Mouse (Mus musculus) erythroblast, embryonic 14.5 days (primary cell): ENCODE results near the gene Cd300e.

Experiments
- GATA1 ChIP-seq: IDR thresholded peaks from 2 replicates; pipeline ENCODE4 v1.6.1; 2012; ENCODE audit warnings: low read length, inconsistent platforms, mixed read lengths
- TAL1 ChIP-seq: IDR thresholded peaks from 3 replicates; pipeline ENCODE4 v1.6.1; 2012; ENCODE audit warnings: low read length, inconsistent platforms, mixed read lengths

DNA sequence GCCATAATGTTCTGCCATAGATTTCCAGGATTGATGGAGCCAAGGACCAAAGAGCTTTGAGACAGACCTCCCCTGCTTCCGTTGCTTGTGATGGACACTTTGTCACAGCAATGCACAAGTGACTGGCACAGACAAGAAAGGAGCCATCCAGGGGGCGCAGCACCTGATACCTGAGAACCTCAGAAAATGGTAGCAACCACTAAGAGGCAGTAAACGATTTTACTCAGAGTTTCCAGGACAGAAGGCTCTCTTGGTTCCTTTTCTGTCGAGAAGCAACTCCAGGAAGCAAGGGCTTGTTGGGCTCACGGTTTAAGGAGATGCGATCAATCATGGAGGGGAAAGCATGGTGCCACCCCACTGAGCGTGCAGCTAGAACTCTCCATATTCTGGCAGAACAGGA, 24.2 kb upstream of the Cd300e start:
- TF ChIP-seq GATA1, result no peak
- TF ChIP-seq TAL1, result no peak
